Mouse (Mus musculus): ENCODE measurements at regions not wholly inside any gene's neighbourhood (a gene's known extent, or its start where the extent isn't known, plus 50 kb on each side); places are given as distances from the start of the nearest gene placed in this dataset.
A peak's percentile ranks its signal among the peaks of the same experiment; 100 is the strongest.

DNA sequence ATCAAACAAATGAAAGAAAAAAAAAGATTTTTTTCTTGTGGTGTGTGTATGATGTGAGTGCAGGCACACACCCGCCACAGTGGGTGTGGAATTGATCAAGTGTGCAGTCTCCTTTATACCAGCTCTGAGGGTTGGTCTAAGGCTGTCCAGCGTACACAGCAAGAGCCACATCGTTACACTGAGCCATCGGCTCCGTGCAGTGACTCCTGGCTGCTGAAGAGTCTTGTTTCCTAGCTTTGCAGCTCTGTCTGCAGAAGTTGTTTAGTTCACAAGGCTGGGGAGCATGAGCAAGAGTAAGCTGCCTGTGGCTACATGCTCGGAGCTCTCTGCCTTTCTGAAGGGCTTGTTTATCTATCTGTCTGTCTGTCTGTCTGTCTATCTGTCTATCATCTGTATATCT is 193.5 kb downstream of the Slc30a10 start:
- no peak overlapping the region for H3K4me2 ChIP-seq (ENCODE audit: low read depth, low read length)
- no peaks in the 10 kb centered on the region for H3K36me3 ChIP-seq (replicated peaks; ENCODE audit: control insufficient read depth, insufficient read depth, low read length)
- no peak overlapping the region for H3K9ac ChIP-seq (replicated peaks; ENCODE audit: low read depth, low read length)
- DNase-seq (ENCODE audit: low spot score) (no peak), ATAC-seq (ENCODE audit: insufficient read depth, low read depth) (no peak)
- no peak for TF ChIP-seq EP300 (IDR thresholded peaks at IDR 0.05; ENCODE audit: low read depth)
- no peak for TF ChIP-seq CTCF (IDR thresholded peaks at IDR 0.05; ENCODE audit: low read depth)
- H3K4me3 ChIP-seq (ENCODE audit: low read depth, low read length), result no peak overlapping the region
- no peaks in the 10 kb centered on the region for H3K9me3 ChIP-seq (replicated peaks; ENCODE audit: control insufficient read depth, low read length)
- H3K4me1 ChIP-seq (ENCODE audit: control insufficient read depth, insufficient read depth), result no peaks in the 10 kb centered on the region; the same call in 1 of the 2 replicates
- no peaks in the 10 kb centered on the region for H3K27me3 ChIP-seq (ENCODE audit: control insufficient read depth, insufficient read depth, low read length)
- H3K27ac ChIP-seq (ENCODE audit: low read depth), result no peak overlapping the region
- 85% methylated on average over 6 of the region's 6 CpGs for WGBS

DNA sequence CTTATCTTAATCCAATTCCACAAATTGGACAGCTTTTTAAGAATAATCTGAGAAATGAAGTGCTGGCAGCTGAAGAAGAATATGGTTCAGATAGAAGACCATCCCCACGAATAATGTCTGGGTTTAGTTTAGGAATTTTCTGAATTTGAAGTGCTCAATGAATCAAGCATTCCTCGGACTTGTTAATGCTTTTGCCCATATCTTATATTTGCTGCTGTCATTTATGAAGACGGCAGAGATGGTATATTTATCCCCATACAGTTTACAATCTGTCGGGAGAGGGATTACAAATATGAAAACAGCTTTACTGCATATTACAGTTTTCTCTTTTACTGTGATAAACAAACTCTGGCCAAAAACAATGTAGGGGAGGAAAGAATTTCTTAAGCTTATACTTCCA is 194.3 kb downstream of the Slc30a10 start:
- DNase-seq (ENCODE audit: low spot score) (no peak), ATAC-seq (ENCODE audit: insufficient read depth, low read depth) (no peak)
- TF ChIP-seq CTCF (IDR thresholded peaks at IDR 0.05; ENCODE audit: low read depth) (no peak), EP300 (IDR thresholded peaks at IDR 0.05; ENCODE audit: low read depth) (no peak)
- H3K27me3 ChIP-seq (ENCODE audit: control insufficient read depth, insufficient read depth, low read length), result no peaks in the 10 kb centered on the region
- 73% methylated on average over 4 of the region's 4 CpGs for WGBS
- no peak overlapping the region for H3K9ac ChIP-seq (replicated peaks; ENCODE audit: low read depth, low read length)
- H3K27ac ChIP-seq (ENCODE audit: low read depth), result no peak overlapping the region
- no peaks in the 10 kb centered on the region for H3K9me3 ChIP-seq (replicated peaks; ENCODE audit: control insufficient read depth, low read length)
- no peaks in the 10 kb centered on the region; the same call in 1 of the 2 replicates for H3K4me1 ChIP-seq (ENCODE audit: control insufficient read depth, insufficient read depth)
- no peaks in the 10 kb centered on the region for H3K36me3 ChIP-seq (replicated peaks; ENCODE audit: control insufficient read depth, insufficient read depth, low read length)
- no peak overlapping the region for H3K4me2 ChIP-seq (ENCODE audit: low read depth, low read length)
- H3K4me3 ChIP-seq (ENCODE audit: low read depth, low read length), result no peak overlapping the region

DNA sequence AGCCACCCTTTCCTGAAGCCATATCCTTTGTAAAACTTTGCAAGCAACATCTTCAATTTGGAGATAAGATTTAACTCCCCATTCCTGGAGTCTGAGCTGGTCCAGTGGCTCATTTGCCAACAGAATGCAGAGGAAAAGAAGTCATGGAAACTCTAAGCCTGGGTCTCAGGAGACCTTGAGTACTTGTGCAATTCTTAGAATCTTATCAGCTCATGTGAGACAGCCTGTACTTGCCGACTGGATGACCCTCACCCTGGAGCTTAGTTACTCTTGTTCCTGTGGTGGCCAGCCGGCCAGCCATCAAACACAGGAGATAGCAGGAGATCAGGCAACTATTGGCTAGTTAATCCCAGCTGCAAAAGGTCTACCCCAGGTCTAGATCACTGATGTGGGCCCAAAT is 196.3 kb downstream of the Slc30a10 start:
- H3K27ac ChIP-seq (ENCODE audit: low read depth), result no peak overlapping the region
- whole genome bisulfite sequencing, result 19% methylated on average over 2 of the region's 2 CpGs
- H3K4me1 ChIP-seq (ENCODE audit: control insufficient read depth, insufficient read depth), result no peaks in the 10 kb centered on the region; the same call in 1 of the 2 replicates
- no peak for TF ChIP-seq EP300 (IDR thresholded peaks at IDR 0.05; ENCODE audit: low read depth)
- TF ChIP-seq CTCF (IDR thresholded peaks at IDR 0.05; ENCODE audit: low read depth), result no peak
- H3K36me3 ChIP-seq (replicated peaks; ENCODE audit: control insufficient read depth, insufficient read depth, low read length), result no peaks in the 10 kb centered on the region
- no peaks in the 10 kb centered on the region for H3K27me3 ChIP-seq (ENCODE audit: control insufficient read depth, insufficient read depth, low read length)
- H3K9me3 ChIP-seq (replicated peaks; ENCODE audit: control insufficient read depth, low read length), result no peaks in the 10 kb centered on the region
- DNase-seq (ENCODE audit: low spot score) (peak; percentile 43), ATAC-seq (ENCODE audit: insufficient read depth, low read depth) (peak; percentile 66)
- no peak overlapping the region for H3K4me3 ChIP-seq (ENCODE audit: low read depth, low read length)
- H3K9ac ChIP-seq (replicated peaks; ENCODE audit: low read depth, low read length), result no peak overlapping the region
- no peak overlapping the region for H3K4me2 ChIP-seq (ENCODE audit: low read depth, low read length)

DNA sequence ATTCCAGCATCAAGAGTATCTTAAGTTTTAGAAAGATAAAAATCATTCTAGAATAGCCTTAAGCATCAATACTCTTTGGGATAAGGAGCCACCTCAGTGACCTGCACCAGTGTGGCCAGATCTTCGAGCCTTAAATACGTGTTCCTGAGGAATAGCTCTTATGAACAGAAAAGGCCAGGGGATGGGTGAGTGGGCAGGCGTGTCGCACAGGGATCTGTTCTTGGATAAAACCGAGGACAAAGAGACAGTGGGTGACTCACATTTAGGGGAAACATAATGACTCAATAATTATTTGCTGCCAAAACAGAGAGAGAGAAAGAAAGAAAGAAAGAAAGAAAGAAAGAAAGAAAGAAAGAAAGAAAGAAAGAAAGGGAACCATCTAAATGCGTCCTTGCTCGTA is 200.4 kb downstream of the Slc30a10 start:
- no peak overlapping the region for H3K4me2 ChIP-seq (ENCODE audit: low read depth, low read length)
- no peaks in the 10 kb centered on the region for H3K9me3 ChIP-seq (replicated peaks; ENCODE audit: control insufficient read depth, low read length)
- no peak overlapping the region for H3K4me3 ChIP-seq (ENCODE audit: low read depth, low read length)
- DNase-seq (ENCODE audit: low spot score), result no peak
- H3K4me1 ChIP-seq (ENCODE audit: control insufficient read depth, insufficient read depth), result no peaks in the 10 kb centered on the region
- H3K36me3 ChIP-seq (replicated peaks; ENCODE audit: control insufficient read depth, insufficient read depth, low read length), result no peaks in the 10 kb centered on the region
- no peak overlapping the region for H3K27ac ChIP-seq (ENCODE audit: low read depth)
- TF ChIP-seq EP300 (IDR thresholded peaks at IDR 0.05; ENCODE audit: low read depth) (no peak), CTCF (IDR thresholded peaks at IDR 0.05; ENCODE audit: low read depth) (no peak)
- ATAC-seq (ENCODE audit: insufficient read depth, low read depth), result no peak
- no peaks in the 10 kb centered on the region for H3K27me3 ChIP-seq (ENCODE audit: control insufficient read depth, insufficient read depth, low read length)
- H3K9ac ChIP-seq (replicated peaks; ENCODE audit: low read depth, low read length), result no peak overlapping the region
- 90% methylated on average over 7 of the region's 7 CpGs for WGBS

DNA sequence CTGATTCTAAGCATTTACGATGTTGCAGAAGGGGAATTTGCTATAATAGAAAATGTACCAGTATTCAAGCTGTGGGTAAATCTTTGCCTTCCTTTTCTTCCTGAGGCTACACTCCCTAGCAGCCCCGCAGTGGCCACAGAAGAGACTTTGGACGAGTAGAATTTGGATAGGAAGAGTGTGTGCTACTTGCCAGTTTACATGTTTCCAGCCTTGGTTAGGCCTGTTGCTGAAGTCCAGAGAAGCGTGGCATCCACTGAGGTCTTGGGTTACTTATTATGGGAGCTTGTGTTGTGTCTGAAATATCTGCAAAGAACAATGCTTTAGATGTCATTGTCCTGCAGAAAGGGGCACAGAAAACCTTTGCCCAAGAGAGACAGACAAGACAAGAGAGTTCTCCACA is 200.8 kb downstream of the Slc30a10 start:
- Histone ChIP-seq H3K4me1 (ENCODE audit: control insufficient read depth, insufficient read depth) (no peaks in the 10 kb centered on the region), H3K9me3 (replicated peaks; ENCODE audit: control insufficient read depth, low read length) (no peaks in the 10 kb centered on the region), H3K36me3 (replicated peaks; ENCODE audit: control insufficient read depth, insufficient read depth, low read length) (no peaks in the 10 kb centered on the region), H3K4me2 (ENCODE audit: low read depth, low read length) (no peak overlapping the region), H3K27me3 (ENCODE audit: control insufficient read depth, insufficient read depth, low read length) (no peaks in the 10 kb centered on the region), H3K4me3 (ENCODE audit: low read depth, low read length) (no peak overlapping the region), H3K9ac (replicated peaks; ENCODE audit: low read depth, low read length) (no peak overlapping the region), H3K27ac (ENCODE audit: low read depth) (no peak overlapping the region)
- no peak for ATAC-seq (ENCODE audit: insufficient read depth, low read depth)
- no peak for TF ChIP-seq CTCF (IDR thresholded peaks at IDR 0.05; ENCODE audit: low read depth)
- no peak for TF ChIP-seq EP300 (IDR thresholded peaks at IDR 0.05; ENCODE audit: low read depth)
- DNase-seq (ENCODE audit: low spot score), result no peak
- WGBS, result 88% methylated on average over 4 of the region's 4 CpGs

DNA sequence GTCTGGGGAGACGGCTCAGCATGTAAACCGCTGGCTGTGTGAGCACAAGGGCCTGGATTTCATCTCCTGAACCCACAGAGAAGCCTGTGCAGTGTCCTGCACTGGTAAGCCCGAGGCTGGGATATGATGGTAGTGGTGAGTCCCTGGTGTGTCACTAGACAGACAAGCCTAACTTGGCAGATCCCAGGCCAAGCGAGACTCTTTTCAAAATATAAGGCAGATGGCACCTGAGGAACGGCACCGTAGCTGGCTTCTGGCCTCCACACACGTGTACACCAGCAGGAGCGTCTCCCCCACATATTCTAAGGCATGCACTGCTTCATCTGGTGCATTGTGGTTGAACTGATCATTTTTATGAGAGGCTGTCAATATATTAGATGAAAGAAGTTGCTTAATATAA is 202.6 kb downstream of the Slc30a10 start:
- Histone ChIP-seq H3K27me3 (ENCODE audit: control insufficient read depth, insufficient read depth, low read length) (no peaks in the 10 kb centered on the region), H3K9ac (replicated peaks; ENCODE audit: low read depth, low read length) (no peak overlapping the region), H3K36me3 (replicated peaks; ENCODE audit: control insufficient read depth, insufficient read depth, low read length) (no peaks in the 10 kb centered on the region), H3K4me2 (ENCODE audit: low read depth, low read length) (no peak overlapping the region), H3K4me3 (ENCODE audit: low read depth, low read length) (no peak overlapping the region), H3K9me3 (replicated peaks; ENCODE audit: control insufficient read depth, low read length) (no peaks in the 10 kb centered on the region), H3K4me1 (ENCODE audit: control insufficient read depth, insufficient read depth) (no peaks in the 10 kb centered on the region), H3K27ac (ENCODE audit: low read depth) (no peak overlapping the region)
- no peak for ATAC-seq (ENCODE audit: insufficient read depth, low read depth)
- no peak for DNase-seq (ENCODE audit: low spot score)
- TF ChIP-seq EP300 (IDR thresholded peaks at IDR 0.05; ENCODE audit: low read depth) (no peak), CTCF (IDR thresholded peaks at IDR 0.05; ENCODE audit: low read depth) (no peak)
- WGBS, result 88% methylated on average over 8 of the region's 8 CpGs
